Mouse (Mus musculus) heart, embryonic 12.5 days (tissue): ENCODE data around the gene Plcd1. TPM values are rescaled to one million over a fixed set of nuclear protein-coding genes. Genes with fewer than 3 reads are reported as not detected.

ENCODE experiments used
- ATAC-seq: fragments of 200-750 bp; cut with Nextera tagmentation; 2 replicates; pipeline ENCODE4 v1.8.0; 2017; ENCODE audit warnings: moderate TSS enrichment, moderate library complexity; ENCODE audit not compliant: insufficient number of reproducible peaks, low FRiP score
- H3K27ac ChIP-seq: fragments of 300-500 bp; sonication (generic); 2 replicates; pipeline ENCODE4 v1.5.1; 2016; ENCODE audit warnings: mild to moderate bottlenecking, moderate library complexity; ENCODE audit not compliant: poor library complexity, severe bottlenecking
- H3K27me3 ChIP-seq: fragments of 300-500 bp; sonication (generic); replicated peaks from 2 replicates; pipeline ENCODE4 v1.6.1; 2016; ENCODE audit warnings: mild to moderate bottlenecking, moderate library complexity
- H3K36me3 ChIP-seq: fragments of 300-500 bp; sonication (generic); 2 replicates; pipeline ENCODE4 v1.6.1; 2016; ENCODE audit warnings: mild to moderate bottlenecking, moderate library complexity
- H3K4me1 ChIP-seq: fragments of 300-500 bp; sonication (generic); replicated peaks from 2 replicates; pipeline ENCODE4 v1.6.1; 2016; ENCODE audit warnings: mild to moderate bottlenecking
- H3K4me2 ChIP-seq: fragments of 300-500 bp; sonication (generic); 2 replicates; pipeline ENCODE4 v1.6.1; 2016; ENCODE audit warnings: mild to moderate bottlenecking, moderate library complexity
- H3K4me3 ChIP-seq: fragments of 300-500 bp; sonication (generic); 2 replicates; pipeline ENCODE4 v1.5.1; 2016; ENCODE audit warnings: mild to moderate bottlenecking
- H3K9ac ChIP-seq: fragments of 300-500 bp; sonication (generic); 2 replicates; pipeline ENCODE4 v1.6.1; 2016; ENCODE audit warnings: mild to moderate bottlenecking, moderate library complexity
- H3K9me3 ChIP-seq: fragments of 300-500 bp; sonication (generic); replicated peaks from 2 replicates; pipeline ENCODE4 v1.6.1; 2016; ENCODE audit warnings: mild to moderate bottlenecking, moderate library complexity
- WGBS: fragments of 180-500 bp; shearing (Covaris S2); methylation state at CpG from one replicate; pipeline ENCODE4 v1.1.7; 2016; 5-methylcytosine and 5-hydroxymethylcytosine counted together
- polyA plus RNA-seq: library from polyadenylated mRNA; unstranded; fragments of >200 nt; fragmentation: Nextera tagmentation; extraction: Ambion mirVana; gene quantifications from 2 replicates; pipeline ENCODE4 v1.2.1, GENCODE M21; 2016

The Plcd1 gene
- polyA plus RNA-seq, 1 experiment from 2014 or later = 19.1 TPM

- Histone ChIP-seq H3K36me3 (peaks cover 42% of the 10 kb centered on the region), H3K4me1 (peaks cover 27% of the 10 kb centered on the region), H3K27ac (no peak overlapping the region), H3K27me3 (no peaks in the 10 kb centered on the region), H3K9me3 (no peaks in the 10 kb centered on the region), H3K4me3 (no peak overlapping the region), H3K4me2 (no peak overlapping the region), H3K9ac (no peak overlapping the region)
- 73% methylated on average over 9 of the region's 9 CpGs for WGBS
- no peak for ATAC-seq
These were observed 21.5 kb downstream of the Plcd1 start for GRCm38 (mm10) chr9:119071786-119072185.

- ATAC-seq = no peak
- Histone ChIP-seq H3K4me3 (no peak overlapping the region), H3K27me3 (0 out of 2 replicates have a peak, but pooled peaks cover 3% of the 10 kb centered on the region), H3K9me3 (no peaks in the 10 kb centered on the region), H3K36me3 (peaks cover 34% of the 10 kb centered on the region), H3K4me2 (no peak overlapping the region), H3K27ac (no peak overlapping the region), H3K4me1 (peaks cover 22% of the 10 kb centered on the region), H3K9ac (no peak overlapping the region)
- WGBS = 63% methylated on average over 13 of the region's 13 CpGs
These were observed 23.0 kb downstream of the Plcd1 start for GRCm38 (mm10) chr9:119070173-119070825.

GRCm38 (mm10) chr9:119068266-119068665 lies 25.0 kb downstream of the Plcd1 start:
- 78% methylated on average over 11 of the region's 11 CpGs for WGBS
- ATAC-seq = no peak
- peaks cover 20% of the 10 kb centered on the region for H3K36me3 ChIP-seq
- peaks cover 24% of the 10 kb centered on the region for H3K4me1 ChIP-seq
- no peak overlapping the region for H3K9ac ChIP-seq
- H3K27ac ChIP-seq = no peak overlapping the region
- H3K27me3 ChIP-seq = 0 out of 2 replicates have a peak, but pooled peaks cover 3% of the 10 kb centered on the region
- no peaks in the 10 kb centered on the region for H3K9me3 ChIP-seq
- no peak overlapping the region for H3K4me3 ChIP-seq
- H3K4me2 ChIP-seq = no peak overlapping the region

- Histone ChIP-seq H3K27me3 (0 out of 2 replicates have a peak, but pooled peaks cover 3% of the 10 kb centered on the region), H3K36me3 (peaks cover 14% of the 10 kb centered on the region), H3K9me3 (no peaks in the 10 kb centered on the region), H3K4me2 (no peak overlapping the region), H3K27ac (no peak overlapping the region), H3K4me1 (peaks cover 23% of the 10 kb centered on the region), H3K9ac (no peak overlapping the region), H3K4me3 (no peak overlapping the region)
- 1% methylated on average over 6 of the region's 6 CpGs for WGBS
- ATAC-seq = no peak
These were observed 25.7 kb downstream of the Plcd1 start for GRCm38 (mm10) chr9:119067601-119068000.

- H3K27ac ChIP-seq = no peak overlapping the region
- H3K27me3 ChIP-seq = peaks cover 15% of the 10 kb centered on the region
- H3K4me1 ChIP-seq = peaks cover 16% of the 10 kb centered on the region; the same call in 1 of the 2 replicates
- H3K9me3 ChIP-seq = no peaks in the 10 kb centered on the region
- no peaks in the 10 kb centered on the region for H3K36me3 ChIP-seq
- ATAC-seq = no peak
- H3K4me2 ChIP-seq = no peak overlapping the region
- no peak overlapping the region for H3K4me3 ChIP-seq
- H3K9ac ChIP-seq = no peak overlapping the region
- WGBS = 67% methylated on average over 4 of the region's 4 CpGs
These were observed 29.0 kb downstream of the Plcd1 start for GRCm38 (mm10) chr9:119064296-119064695.

- Histone ChIP-seq H3K4me2 (peak overlapping the region; percentile 38; the same call in 1 of the 2 replicates), H3K4me3 (peak overlapping the region; percentile 2; the same call in 1 of the 2 replicates), H3K9ac (no peak overlapping the region), H3K4me1 (peaks cover 21% of the 10 kb centered on the region), H3K27ac (no peak overlapping the region), H3K9me3 (no peaks in the 10 kb centered on the region), H3K36me3 (no peaks in the 10 kb centered on the region), H3K27me3 (peaks cover 15% of the 10 kb centered on the region)
- 28% methylated on average over 19 of the region's 19 CpGs for WGBS
- no peak for ATAC-seq
These were observed 30.2 kb downstream of the Plcd1 start for GRCm38 (mm10) chr9:119063036-119063644.

GRCm38 (mm10) chr9:119060701-119061100 lies 32.6 kb downstream of the Plcd1 start:
- H3K27me3 ChIP-seq = peaks cover 12% of the 10 kb centered on the region
- WGBS = 83% methylated on average over 10 of the region's 10 CpGs
- H3K9ac ChIP-seq = no peak overlapping the region
- no peak overlapping the region for H3K27ac ChIP-seq
- no peak for ATAC-seq
- H3K4me3 ChIP-seq = no peak overlapping the region
- H3K36me3 ChIP-seq = no peaks in the 10 kb centered on the region
- no peaks in the 10 kb centered on the region for H3K9me3 ChIP-seq
- H3K4me2 ChIP-seq = no peak overlapping the region
- peaks cover 25% of the 10 kb centered on the region for H3K4me1 ChIP-seq

GRCm38 (mm10) chr9:119058245-119058644 lies 35.1 kb downstream of the Plcd1 start:
- Histone ChIP-seq H3K9ac (no peak overlapping the region), H3K27me3 (peaks cover 17% of the 10 kb centered on the region), H3K4me2 (no peak overlapping the region), H3K4me1 (peaks cover 34% of the 10 kb centered on the region), H3K36me3 (no peaks in the 10 kb centered on the region), H3K4me3 (no peak overlapping the region), H3K27ac (no peak overlapping the region), H3K9me3 (no peaks in the 10 kb centered on the region)
- no peak for ATAC-seq
- 77% methylated on average over 7 of the region's 7 CpGs for WGBS

GRCm38 (mm10) chr9:119055336-119055735 lies 38.0 kb downstream of the Plcd1 start:
- 88% methylated on average over 4 of the region's 4 CpGs for WGBS

GRCm38 (mm10) chr9:119053964-119054576 lies 39.2 kb downstream of the Plcd1 start:
- H3K27me3 ChIP-seq = 0 out of 2 replicates have a peak, but pooled peaks cover 5% of the 10 kb centered on the region
- 70% methylated on average over 9 of the region's 9 CpGs for WGBS
- no peaks in the 10 kb centered on the region for H3K36me3 ChIP-seq
- no peak overlapping the region for H3K27ac ChIP-seq
- no peak overlapping the region for H3K4me3 ChIP-seq
- H3K9me3 ChIP-seq = no peaks in the 10 kb centered on the region
- ATAC-seq = no peak
- H3K9ac ChIP-seq = no peak overlapping the region
- H3K4me2 ChIP-seq = no peak overlapping the region
- peaks cover 51% of the 10 kb centered on the region for H3K4me1 ChIP-seq

More at GRCm38 (mm10) chr9:119055336-119055735, 38.0 kb downstream of the Plcd1 start:
- no peak overlapping the region for H3K9ac ChIP-seq
- H3K36me3 ChIP-seq = no peaks in the 10 kb centered on the region
- no peak overlapping the region for H3K4me2 ChIP-seq
- H3K27me3 ChIP-seq = peaks cover 9% of the 10 kb centered on the region; the same call in 1 of the 2 replicates
- ATAC-seq = no peak
- no peak overlapping the region for H3K4me3 ChIP-seq
- H3K27ac ChIP-seq = no peak overlapping the region
- no peaks in the 10 kb centered on the region for H3K9me3 ChIP-seq
- peaks cover 51% of the 10 kb centered on the region for H3K4me1 ChIP-seq
